Mouse (Mus musculus) spleen, adult 2 months (tissue): ENCODE measurements around the gene Pls3. TPM values are rescaled to one million over a fixed set of nuclear protein-coding genes. Genes with fewer than 3 reads are reported as not detected.

Experiments
- DNase-seq, 2 experiments: peaks; one replicate each; pipeline versions ENCODE4 v3.0.0 to v3.0.0-alpha.2; 2012 to 2021; ENCODE audit warnings: low spot score in 2 of 2, low read depth in 1 of 2
- H3K27ac ChIP-seq: fragments of 200-500 bp; 2 replicates; pipeline ENCODE4 v1.5.1; 2012; ENCODE audit warnings: low read length, inconsistent platforms; ENCODE audit not compliant: insufficient read depth
- H3K27me3 ChIP-seq: fragments of 200-500 bp; 2 replicates; pipeline ENCODE4 v1.6.1; 2012; ENCODE audit warnings: mild to moderate bottlenecking, moderate library complexity, low read length, inconsistent platforms; ENCODE audit not compliant: control insufficient read depth, insufficient read depth
- H3K36me3 ChIP-seq: fragments of 200-500 bp; 2 replicates; pipeline ENCODE4 v1.6.1; 2012; ENCODE audit warnings: mild to moderate bottlenecking, low read length, inconsistent platforms; ENCODE audit not compliant: control insufficient read depth, insufficient read depth
- H3K4me1 ChIP-seq: fragments of 200-500 bp; 2 replicates; pipeline ENCODE4 v1.6.1; 2011; ENCODE audit warnings: inconsistent platforms; ENCODE audit not compliant: control insufficient read depth, insufficient read depth, insufficient read length
- H3K4me3 ChIP-seq: fragments of 200-500 bp; 2 replicates; pipeline ENCODE4 v1.5.1; 2011; ENCODE audit warnings: mild to moderate bottlenecking, inconsistent platforms; ENCODE audit not compliant: insufficient read depth, insufficient read length; ENCODE audit errors: extremely low read depth
- CTCF ChIP-seq: fragments of 200-500 bp; IDR thresholded peaks from 2 replicates; pipeline ENCODE4 v1.5.1; 2011; ENCODE audit warnings: mild to moderate bottlenecking, inconsistent platforms; ENCODE audit not compliant: insufficient read depth, insufficient read length, insufficient replicate concordance; ENCODE audit errors: extremely low read depth
- POLR2A ChIP-seq: fragments of 200-500 bp; IDR thresholded peaks from 2 replicates; pipeline ENCODE4 v1.6.1; 2011; ENCODE audit warnings: low read depth, low read length, inconsistent platforms
- WGBS: fragments of 180-500 bp; shearing (Covaris S2); methylation state at CpG from one replicate; pipeline ENCODE4 v1.1.7; 2018; 5-methylcytosine and 5-hydroxymethylcytosine counted together
- polyA plus RNA-seq: library from polyadenylated mRNA; depleted of rRNA; stranded (reverse); fragments of >200 nt; gene quantifications from 2 replicates; pipeline ENCODE4 v1.2.3, GENCODE M21; 2012; rRNA removed

The Pls3 gene
- polyA plus RNA-seq: 1.4 and 1.6 TPM in 2 replicates

DNA sequence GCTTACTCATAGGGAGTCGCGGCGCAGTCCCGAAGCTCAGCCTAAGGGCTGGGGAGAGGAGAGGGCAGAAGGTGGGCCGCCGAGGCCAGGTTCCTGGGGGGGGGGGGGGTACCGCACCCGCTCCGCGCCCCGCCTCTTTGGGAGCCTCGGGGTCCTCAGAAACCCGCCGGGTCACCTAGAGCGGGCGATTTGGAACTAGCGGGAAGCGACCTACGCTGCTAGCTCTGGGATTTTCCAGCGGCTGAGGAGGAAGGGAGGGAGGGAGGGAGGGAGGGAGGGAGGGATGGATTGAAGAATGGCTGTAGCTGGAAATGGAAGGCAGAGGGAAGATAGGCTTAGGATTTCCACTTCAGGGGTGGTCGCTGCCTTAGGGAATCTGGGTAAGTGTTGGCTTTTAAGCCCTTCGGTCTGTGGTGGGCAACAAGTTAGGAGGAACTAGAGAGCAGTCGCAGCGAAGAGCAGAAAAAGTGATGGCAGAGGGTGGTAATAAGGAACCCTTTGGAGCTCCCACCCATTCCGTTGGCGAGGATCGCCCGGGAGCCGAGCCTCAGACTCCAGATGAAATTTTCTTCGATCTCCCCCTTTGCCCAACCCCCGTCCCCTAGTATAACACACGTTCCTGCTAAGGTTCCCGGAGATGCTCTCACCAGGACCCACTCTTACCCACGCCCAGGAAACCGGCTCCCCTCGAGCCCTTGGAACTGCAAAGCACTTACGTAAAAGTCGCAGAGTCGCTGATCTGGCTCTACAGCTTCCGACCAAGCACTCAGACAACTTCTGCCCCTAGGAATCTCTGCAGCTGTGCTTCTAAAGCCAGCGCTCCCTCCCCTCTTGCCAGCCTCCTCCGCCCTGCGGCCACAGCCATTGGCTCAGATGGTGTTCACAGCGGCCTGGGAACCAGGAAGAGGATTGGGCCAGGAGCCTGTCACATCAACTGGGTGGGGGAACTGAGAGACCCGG, at the start of gene Pls3:
Gene Pls3, minus strand, starts transcription at position 851 of the 960 bp plus-strand sequence.
- no peaks in the 10 kb centered on the region; the same call in 1 of the 2 replicates for H3K4me1 ChIP-seq
- peak within 1 kb of the TSS; percentile 41 for H3K4me3 ChIP-seq
- H3K27ac ChIP-seq: peak within 1 kb of the TSS; percentile 50; the same call in 1 of the 2 replicates
- TF ChIP-seq POLR2A (no peak), CTCF (no peak)
- H3K36me3 ChIP-seq: no peaks in the 10 kb centered on the region
- peak in 1 of 2 experiments; percentile 24 for DNase-seq
- H3K27me3 ChIP-seq: no peaks in the 10 kb centered on the region
- WGBS: 22% methylated on average over 35 of the region's 45 CpGs

DNA sequence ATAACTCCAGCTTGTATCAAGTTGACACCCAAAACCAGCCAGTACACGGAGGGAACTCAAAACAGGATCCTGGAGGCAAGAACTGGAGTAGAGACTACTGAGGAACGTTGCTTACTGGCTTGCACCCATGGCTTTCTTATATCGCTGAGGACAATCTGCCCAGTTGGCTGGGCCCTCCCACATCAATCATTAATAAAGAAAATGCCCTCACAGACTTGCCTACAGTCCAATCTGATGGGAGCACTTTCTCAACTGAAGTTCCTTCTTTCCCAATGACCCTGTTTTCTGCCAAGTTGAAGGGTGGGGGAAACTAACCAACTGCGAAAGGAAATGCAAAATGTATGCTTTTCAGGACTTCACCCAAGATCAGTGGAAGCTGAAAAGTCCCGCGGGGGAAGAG, 20.7 kb upstream of the Pls3 start:
- Histone ChIP-seq H3K27me3 (no peaks in the 10 kb centered on the region), H3K27ac (no peak overlapping the region), H3K4me3 (no peak overlapping the region), H3K36me3 (no peaks in the 10 kb centered on the region), H3K4me1 (no peaks in the 10 kb centered on the region)
- DNase-seq: no peak
- WGBS: 66% methylated on average over 6 of the region's 6 CpGs
- TF ChIP-seq POLR2A (no peak), CTCF (no peak)

DNA sequence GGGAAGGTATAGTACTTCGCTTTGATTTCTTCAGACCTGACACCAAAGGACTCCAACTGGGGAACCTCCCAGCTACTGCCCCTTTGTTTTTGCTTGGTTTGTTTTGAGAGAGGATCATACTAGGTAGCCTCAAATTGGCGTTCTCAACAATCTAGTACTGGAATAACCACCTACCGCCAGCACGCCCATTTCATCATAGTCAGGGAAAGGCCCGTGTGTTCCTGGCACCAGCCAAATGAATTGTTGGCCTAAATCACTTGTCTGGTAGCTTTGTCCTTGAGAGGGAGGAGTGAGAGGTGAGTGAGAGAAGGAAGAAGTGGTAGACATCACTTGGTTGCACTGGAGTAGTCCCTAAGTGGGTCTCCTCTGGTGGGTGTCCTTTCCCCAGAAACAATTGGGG, 584 bp upstream of the Pls3 start:
- no peaks in the 10 kb centered on the region for H3K27me3 ChIP-seq
- H3K4me3 ChIP-seq: peak overlapping the region; percentile 8; the same call in 1 of the 2 replicates
- no peaks in the 10 kb centered on the region for H3K36me3 ChIP-seq
- DNase-seq: no peak
- no peak overlapping the region for H3K27ac ChIP-seq
- no peak for TF ChIP-seq POLR2A
- TF ChIP-seq CTCF: no peak
- 40% methylated on average over 5 of the region's 5 CpGs for WGBS
- no peaks in the 10 kb centered on the region; the same call in 1 of the 2 replicates for H3K4me1 ChIP-seq

DNA sequence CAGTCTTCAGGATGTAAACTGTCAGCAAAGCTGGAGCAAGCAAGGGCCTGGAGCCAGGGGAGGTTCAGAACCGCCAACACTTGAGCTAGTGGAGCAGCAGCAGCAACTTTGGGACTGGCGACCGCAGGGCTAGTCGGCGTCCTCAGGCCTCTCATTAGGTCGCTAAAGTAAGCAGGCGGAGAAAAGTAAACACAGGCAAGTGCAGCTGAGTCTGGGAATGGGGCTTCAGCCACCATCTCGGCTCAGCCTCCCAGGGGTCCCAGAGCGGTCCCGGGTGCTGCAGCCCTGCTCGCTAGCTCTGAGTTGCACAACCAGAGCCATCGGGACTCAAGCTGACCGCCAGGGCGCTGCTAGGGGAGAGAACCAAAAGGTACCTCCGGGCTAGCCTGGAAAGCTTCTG, 1.2 kb downstream of the Pls3 start:
- Histone ChIP-seq H3K27me3 (no peaks in the 10 kb centered on the region), H3K27ac (no peak overlapping the region), H3K4me1 (no peaks in the 10 kb centered on the region; the same call in 1 of the 2 replicates), H3K36me3 (no peaks in the 10 kb centered on the region), H3K4me3 (peak overlapping the region; percentile 8; the same call in 1 of the 2 replicates)
- no peak for DNase-seq
- WGBS: 46% methylated on average over 15 of the region's 15 CpGs
- no peak for TF ChIP-seq CTCF

DNA sequence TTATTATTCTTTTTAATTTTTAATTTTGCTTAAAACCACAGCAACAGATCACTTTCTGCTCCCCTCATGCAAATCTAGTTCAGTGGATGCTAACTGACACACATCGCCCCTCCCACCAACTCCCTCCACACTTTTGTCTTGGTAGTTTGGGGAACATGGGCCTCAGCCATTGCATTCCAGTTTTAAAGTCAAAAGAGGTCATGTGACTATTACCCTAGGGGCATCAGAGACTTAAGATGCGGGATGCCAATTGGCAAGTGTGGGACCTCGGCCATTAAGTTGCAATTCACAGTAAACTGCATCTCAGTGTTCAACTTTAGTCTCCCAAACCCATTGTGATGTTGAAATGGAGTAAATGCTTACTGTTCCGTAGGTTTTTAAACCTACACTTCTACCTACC, 1.7 kb downstream of the Pls3 start:
- H3K4me1 ChIP-seq: no peaks in the 10 kb centered on the region; the same call in 1 of the 2 replicates
- H3K27ac ChIP-seq: no peak overlapping the region
- no peaks in the 10 kb centered on the region for H3K27me3 ChIP-seq
- no peaks in the 10 kb centered on the region for H3K36me3 ChIP-seq
- H3K4me3 ChIP-seq: no peak overlapping the region
- DNase-seq: no peak
- WGBS: 75% methylated on average over 4 of the region's 4 CpGs
- no peak for TF ChIP-seq CTCF
- no peak for TF ChIP-seq POLR2A

DNA sequence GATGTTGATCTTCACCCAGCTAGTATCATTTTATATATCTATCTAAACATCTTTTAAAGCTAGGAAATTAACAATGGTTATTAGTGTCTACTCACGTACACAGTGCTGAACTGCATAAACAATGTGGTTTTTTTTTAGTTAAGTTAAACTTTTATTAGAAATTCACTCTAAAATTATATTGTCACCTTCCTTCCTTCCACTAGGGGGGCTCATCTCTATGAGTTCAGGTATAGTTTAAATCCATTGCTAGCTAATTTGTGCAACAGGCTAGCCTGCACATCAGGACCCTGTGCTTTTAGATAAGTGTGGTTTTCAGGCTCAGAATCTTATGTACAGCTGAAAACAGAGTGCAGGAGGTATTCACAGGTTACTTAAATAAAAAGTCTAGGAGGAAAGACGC, 3.1 kb downstream of the Pls3 start:
- Histone ChIP-seq H3K27me3 (no peaks in the 10 kb centered on the region), H3K4me1 (no peaks in the 10 kb centered on the region; the same call in 1 of the 2 replicates), H3K27ac (no peak overlapping the region), H3K4me3 (no peak overlapping the region), H3K36me3 (no peaks in the 10 kb centered on the region)
- TF ChIP-seq POLR2A: no peak
- no peak for TF ChIP-seq CTCF
- WGBS: 71% methylated on average over 2 of the region's 2 CpGs
- no peak for DNase-seq

DNA sequence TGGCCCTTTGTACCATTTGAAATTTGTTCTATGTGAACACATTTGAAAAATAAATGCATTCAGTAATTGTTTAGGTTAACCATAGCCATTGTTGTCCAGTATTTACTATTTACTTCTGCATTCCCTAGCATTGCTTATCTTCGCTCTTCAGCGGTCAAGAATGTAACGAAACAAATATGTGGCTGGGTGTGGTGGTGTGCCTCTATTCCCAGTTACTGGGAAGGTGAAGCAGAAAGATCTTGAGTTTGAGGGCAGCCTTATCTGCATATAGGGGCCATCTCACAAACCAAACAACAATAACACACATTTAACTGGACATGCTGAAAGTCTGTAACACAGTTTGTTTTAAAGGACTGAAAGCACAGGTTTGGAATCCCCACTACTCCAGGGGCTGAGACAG, 13.3 kb downstream of the Pls3 start:
- Histone ChIP-seq H3K36me3 (no peaks in the 10 kb centered on the region), H3K27ac (no peak overlapping the region), H3K4me1 (no peaks in the 10 kb centered on the region), H3K4me3 (no peak overlapping the region), H3K27me3 (no peaks in the 10 kb centered on the region)
- 86% methylated on average over 3 of the region's 3 CpGs for WGBS
- no peak for DNase-seq
- no peak for TF ChIP-seq CTCF
- TF ChIP-seq POLR2A: no peak
